Mouse (Mus musculus): ENCODE data around the gene Rps11. TPM values are rescaled to one million over a fixed set of nuclear protein-coding genes. Genes with fewer than 3 reads are reported as not detected.

Rps11 gene
- polyA plus RNA-seq, 1 experiment from 2014 or later, result 646 TPM

DNA sequence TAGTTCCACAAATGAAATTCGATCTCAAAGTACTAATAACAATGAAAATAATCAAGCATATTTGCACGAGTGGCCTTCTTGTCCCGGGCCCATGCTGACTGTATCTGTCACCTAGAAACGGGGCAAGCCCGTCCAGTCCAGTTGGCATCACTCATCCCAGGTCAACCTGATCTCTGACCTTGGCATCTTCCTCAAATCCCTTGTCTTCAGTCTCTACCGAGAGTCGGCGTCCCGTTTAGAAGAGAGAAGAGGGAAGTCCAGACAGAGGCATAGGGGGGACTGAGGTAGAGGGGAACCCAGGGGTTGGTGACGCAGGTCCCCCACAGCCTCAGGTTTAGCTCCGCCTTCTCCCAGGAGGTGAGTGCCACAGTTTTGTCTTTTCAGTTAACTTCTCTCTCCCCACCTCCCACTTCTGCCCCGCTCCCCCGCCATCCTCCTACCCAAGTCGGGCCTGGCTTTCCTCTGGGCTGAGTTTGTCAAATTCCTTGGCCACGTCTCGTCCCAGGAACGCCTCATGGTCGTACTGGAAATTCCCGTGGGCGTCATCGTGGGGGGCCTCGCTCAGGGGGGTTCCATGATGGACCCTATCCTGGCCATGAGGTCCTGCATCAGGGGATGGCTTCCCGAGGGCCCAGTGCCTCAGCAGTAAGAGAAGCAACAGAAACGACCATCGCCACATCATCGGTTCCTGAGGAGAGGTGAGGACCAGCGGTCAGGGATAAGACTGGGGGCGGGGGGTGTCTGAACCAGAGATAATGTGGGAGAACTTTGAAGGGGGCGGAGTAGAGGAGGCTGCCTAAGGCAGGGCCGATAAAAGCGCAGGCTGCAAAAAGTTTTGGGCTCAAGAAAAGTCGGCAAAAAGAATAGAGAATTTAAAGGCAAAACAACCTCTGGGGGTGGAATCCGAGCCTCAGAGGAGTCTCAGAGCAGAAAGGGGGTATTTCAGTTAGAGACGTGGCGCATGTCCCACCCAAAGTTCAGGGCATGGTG lies 32.9 kb downstream of the Rps11 start:
- H3K27ac ChIP-seq (ENCODE audit: low read length), result no peak overlapping the region
- 19% methylated on average over 35 of the region's 35 CpGs for WGBS (ENCODE audit: insufficient replicate concordance)

DNA sequence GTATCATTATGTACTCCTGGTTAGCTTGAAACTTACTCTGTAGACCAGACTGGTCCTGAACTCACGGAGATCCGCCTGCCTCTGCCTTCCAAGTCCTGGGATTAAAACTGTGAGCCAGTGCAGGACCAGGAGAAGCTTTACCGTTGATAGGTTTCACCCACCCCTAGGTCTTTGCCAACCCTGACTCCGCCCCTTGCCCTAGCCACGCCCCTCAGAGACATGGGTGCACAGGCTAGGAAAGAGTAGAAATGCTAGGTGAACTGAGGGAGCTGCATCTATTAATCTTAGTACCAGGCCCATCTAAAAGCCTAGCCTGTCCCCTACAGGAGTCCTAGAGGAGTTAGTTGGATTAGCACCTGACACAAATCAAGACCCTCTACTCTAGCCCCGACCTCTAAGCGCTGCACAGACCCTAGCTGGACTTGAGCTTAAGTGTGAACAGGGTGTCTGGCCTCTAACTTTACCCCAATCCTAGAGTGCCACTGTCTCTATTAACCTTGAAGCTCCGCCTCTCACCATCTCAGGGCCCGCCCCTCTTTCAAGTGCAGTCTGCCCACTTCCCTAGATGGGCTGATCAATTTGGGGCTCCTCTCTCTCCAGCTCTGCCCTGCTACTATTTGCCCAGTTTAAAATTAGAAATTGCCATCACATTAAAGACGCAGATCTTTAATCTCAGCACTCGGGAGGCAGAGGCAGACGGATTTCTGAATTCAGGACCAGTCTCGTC lies 33.8 kb downstream of the Rps11 start:
- H3K27ac ChIP-seq (ENCODE audit: low read length), result no peak overlapping the region
- H3K4me1 ChIP-seq (ENCODE audit: control insufficient read depth, low read depth, low read length), result peaks cover 29% of the 10 kb centered on the region
- no peak overlapping the region for H3K9ac ChIP-seq (ENCODE audit: low read depth, low read length)
- H3K27me3 ChIP-seq (ENCODE audit: control insufficient read depth, insufficient read depth, low read depth, low read length), result no peaks in the 10 kb centered on the region
- H3K9me3 ChIP-seq (replicated peaks; ENCODE audit: control insufficient read depth, low read length), result no peaks in the 10 kb centered on the region
- no peak overlapping the region for H3K4me2 ChIP-seq (ENCODE audit: low read depth, low read length)
- 52% methylated on average over 13 of the region's 13 CpGs for WGBS (ENCODE audit: insufficient replicate concordance)
- H3K4me3 ChIP-seq (ENCODE audit: low read depth, low read length), result no peak overlapping the region
- H3K36me3 ChIP-seq (ENCODE audit: control insufficient read depth, insufficient read depth), result no peaks in the 10 kb centered on the region
- ATAC-seq (ENCODE audit: low read depth), result no peak

More for the DNA sequence above, 32.9 kb downstream of the Rps11 start:
- Histone ChIP-seq H3K9me3 (replicated peaks; ENCODE audit: control insufficient read depth, low read length) (no peaks in the 10 kb centered on the region), H3K36me3 (ENCODE audit: control insufficient read depth, insufficient read depth) (no peaks in the 10 kb centered on the region), H3K9ac (ENCODE audit: low read depth, low read length) (peak overlapping the region; percentile 31; the same call in 1 of the 2 replicates), H3K4me1 (ENCODE audit: control insufficient read depth, low read depth, low read length) (peaks cover 29% of the 10 kb centered on the region), H3K27me3 (ENCODE audit: control insufficient read depth, insufficient read depth, low read depth, low read length) (no peaks in the 10 kb centered on the region), H3K4me3 (ENCODE audit: low read depth, low read length) (peak overlapping the region; percentile 49), H3K4me2 (ENCODE audit: low read depth, low read length) (peak overlapping the region; percentile 66)
- peak; percentile 59 for ATAC-seq (ENCODE audit: low read depth)

DNA sequence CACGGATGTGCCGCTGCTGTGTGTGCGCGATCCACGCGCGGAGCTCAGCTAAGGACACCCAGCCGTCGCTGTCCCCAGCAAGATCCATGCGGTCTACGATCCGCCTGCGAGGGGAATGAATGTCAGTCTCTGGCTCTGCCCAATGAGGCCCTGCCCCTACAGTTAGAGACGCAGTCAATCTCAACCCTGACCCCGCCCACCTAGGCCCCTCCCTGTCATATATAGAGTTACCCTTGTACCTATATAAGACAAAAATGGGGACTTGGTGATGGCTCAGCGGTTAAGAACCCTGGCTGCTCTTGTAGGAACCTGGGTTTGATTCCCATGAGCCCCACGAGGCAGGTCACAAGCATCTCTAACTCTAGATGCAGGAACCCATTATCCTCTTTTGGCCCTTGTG lies 35.6 kb downstream of the Rps11 start:
- no peak for ATAC-seq (ENCODE audit: low read depth)
- Histone ChIP-seq H3K9ac (ENCODE audit: low read depth, low read length) (no peak overlapping the region), H3K4me3 (ENCODE audit: low read depth, low read length) (no peak overlapping the region), H3K9me3 (replicated peaks; ENCODE audit: control insufficient read depth, low read length) (no peaks in the 10 kb centered on the region), H3K27me3 (ENCODE audit: control insufficient read depth, insufficient read depth, low read depth, low read length) (no peaks in the 10 kb centered on the region), H3K4me1 (ENCODE audit: control insufficient read depth, low read depth, low read length) (peaks cover 28% of the 10 kb centered on the region), H3K36me3 (ENCODE audit: control insufficient read depth, insufficient read depth) (no peaks in the 10 kb centered on the region), H3K4me2 (ENCODE audit: low read depth, low read length) (no peak overlapping the region), H3K27ac (ENCODE audit: low read length) (no peak overlapping the region)
- WGBS (ENCODE audit: insufficient replicate concordance), result 85% methylated on average over 17 of the region's 17 CpGs

DNA sequence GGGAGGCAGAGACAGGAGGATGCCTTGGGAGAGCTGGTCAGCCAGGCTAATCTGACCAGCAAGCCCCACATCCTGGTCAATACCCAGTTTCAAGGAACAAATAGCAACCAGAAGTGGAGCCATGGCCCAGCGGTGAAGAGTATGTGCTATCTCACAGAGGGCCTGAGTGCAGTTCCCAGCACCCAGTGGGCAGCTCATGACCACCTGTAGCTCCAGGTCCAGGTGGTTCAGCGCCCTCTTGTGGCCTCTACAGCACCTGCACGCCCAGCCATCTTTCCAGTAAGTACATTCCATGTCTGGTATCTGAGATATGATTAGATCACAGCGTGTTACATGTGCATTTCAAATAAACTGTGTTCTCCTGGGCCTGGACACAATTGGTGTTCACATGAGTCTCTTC lies 38.2 kb downstream of the Rps11 start:
- Histone ChIP-seq H3K4me2 (ENCODE audit: low read depth, low read length) (no peak overlapping the region), H3K9me3 (replicated peaks; ENCODE audit: control insufficient read depth, low read length) (no peaks in the 10 kb centered on the region), H3K27ac (ENCODE audit: low read length) (no peak overlapping the region), H3K27me3 (ENCODE audit: control insufficient read depth, insufficient read depth, low read depth, low read length) (no peaks in the 10 kb centered on the region), H3K9ac (ENCODE audit: low read depth, low read length) (no peak overlapping the region), H3K4me3 (ENCODE audit: low read depth, low read length) (no peak overlapping the region), H3K36me3 (ENCODE audit: control insufficient read depth, insufficient read depth) (no peaks in the 10 kb centered on the region), H3K4me1 (ENCODE audit: control insufficient read depth, low read depth, low read length) (peaks cover 20% of the 10 kb centered on the region)
- ATAC-seq (ENCODE audit: low read depth), result no peak
- WGBS (ENCODE audit: insufficient replicate concordance), result 55% methylated on average over 4 of the region's 4 CpGs

DNA sequence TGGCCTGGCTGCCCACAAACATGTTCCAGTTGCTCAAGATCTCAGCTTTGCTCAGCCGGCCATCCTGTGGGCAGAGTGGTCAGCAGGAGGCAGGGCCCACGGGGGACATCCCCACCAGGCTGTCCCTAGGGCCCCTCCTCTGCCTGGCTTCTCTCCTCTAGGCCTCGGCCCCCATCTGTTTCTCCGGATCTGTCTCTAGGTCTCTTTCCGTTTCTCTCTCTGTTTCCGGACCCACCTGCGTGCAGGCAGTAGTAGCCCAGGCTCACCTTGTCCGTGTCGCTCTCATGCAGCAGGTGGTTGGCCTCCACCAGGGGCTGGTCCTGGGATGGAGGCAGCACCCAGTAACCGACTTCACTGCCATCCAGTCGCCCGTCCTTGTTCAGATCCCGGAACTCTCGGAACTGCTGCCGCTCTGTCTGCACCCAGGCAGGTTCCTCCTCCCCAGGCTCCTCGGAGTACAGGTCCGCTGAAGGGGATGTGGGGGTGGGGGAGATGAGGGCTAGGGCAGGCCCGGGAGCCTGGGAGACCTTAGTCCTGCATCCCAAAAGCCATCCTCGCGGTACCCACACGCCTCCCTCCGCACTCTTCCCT lies 40.8 kb downstream of the Rps11 start:
- H3K27ac ChIP-seq (ENCODE audit: low read length), result no peak overlapping the region
- 40% methylated on average over 22 of the region's 22 CpGs for WGBS (ENCODE audit: insufficient replicate concordance)
- peaks cover 14% of the 10 kb centered on the region for H3K4me1 ChIP-seq (ENCODE audit: control insufficient read depth, low read depth, low read length)
- peak overlapping the region; percentile 22 for H3K4me3 ChIP-seq (ENCODE audit: low read depth, low read length)
- no peak overlapping the region for H3K9ac ChIP-seq (ENCODE audit: low read depth, low read length)
- peak; percentile 7; the same call in 1 of the 2 replicates for ATAC-seq (ENCODE audit: low read depth)
- peak overlapping the region; percentile 44; the same call in 1 of the 2 replicates for H3K4me2 ChIP-seq (ENCODE audit: low read depth, low read length)
- no peaks in the 10 kb centered on the region for H3K36me3 ChIP-seq (ENCODE audit: control insufficient read depth, insufficient read depth)
- no peaks in the 10 kb centered on the region for H3K9me3 ChIP-seq (replicated peaks; ENCODE audit: control insufficient read depth, low read length)
- H3K27me3 ChIP-seq (ENCODE audit: control insufficient read depth, insufficient read depth, low read depth, low read length), result no peaks in the 10 kb centered on the region

DNA sequence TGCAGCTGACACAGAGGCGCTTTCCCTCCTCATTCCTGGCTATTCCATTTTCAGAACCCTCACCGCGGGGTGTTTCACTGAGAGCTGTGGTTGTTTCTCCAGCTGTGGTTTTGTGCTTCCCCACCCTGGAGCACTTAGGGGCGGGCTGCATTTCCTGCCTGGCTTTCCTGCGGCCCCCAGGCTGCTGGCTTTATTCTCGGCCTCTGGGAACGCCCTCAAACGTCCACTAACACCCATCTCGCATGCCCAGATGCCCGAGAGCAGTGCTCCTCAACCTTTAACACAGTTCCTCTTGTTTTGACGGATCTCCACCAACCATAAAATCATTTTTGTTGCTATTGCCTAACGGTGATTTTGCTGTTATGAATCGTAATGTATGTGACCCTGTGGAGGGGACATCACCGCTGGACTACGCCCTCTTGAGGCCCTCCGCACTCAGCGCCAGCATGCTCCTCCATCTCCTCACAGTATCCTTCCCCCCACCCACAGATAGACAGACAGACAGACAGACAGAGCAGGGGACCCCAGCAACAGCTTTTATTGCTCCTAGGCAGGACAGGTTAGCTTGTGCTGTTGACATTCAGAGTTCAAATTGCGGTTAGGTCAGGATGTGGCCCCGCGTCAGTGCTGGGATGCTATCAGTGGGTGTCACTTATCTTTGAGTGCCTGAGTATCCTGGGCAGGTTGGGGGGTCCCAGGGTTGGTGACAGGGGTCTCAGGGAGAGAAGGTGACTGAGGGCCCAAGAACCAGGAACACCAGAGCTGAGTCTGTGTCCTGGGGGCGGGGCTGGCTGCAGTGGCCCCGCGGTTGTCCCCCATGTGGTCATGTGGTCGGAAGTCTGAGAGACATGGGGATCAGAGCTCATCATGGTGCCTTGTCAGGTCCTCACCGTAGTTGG lies 41.6 kb downstream of the Rps11 start:
- WGBS (ENCODE audit: insufficient replicate concordance), result 14% methylated on average over 25 of the region's 25 CpGs
- Histone ChIP-seq H3K27ac (ENCODE audit: low read length) (peak overlapping the region; percentile 58), H3K27me3 (ENCODE audit: control insufficient read depth, insufficient read depth, low read depth, low read length) (no peaks in the 10 kb centered on the region), H3K4me2 (ENCODE audit: low read depth, low read length) (peak overlapping the region; percentile 44), H3K36me3 (ENCODE audit: control insufficient read depth, insufficient read depth) (peaks cover 2% of the 10 kb centered on the region), H3K4me3 (ENCODE audit: low read depth, low read length) (peak overlapping the region; percentile 22), H3K4me1 (ENCODE audit: control insufficient read depth, low read depth, low read length) (peaks cover 14% of the 10 kb centered on the region), H3K9ac (ENCODE audit: low read depth, low read length) (peak overlapping the region; percentile 17; the same call in 1 of the 2 replicates), H3K9me3 (replicated peaks; ENCODE audit: control insufficient read depth, low read length) (no peaks in the 10 kb centered on the region)
- peak; percentile 33 for ATAC-seq (ENCODE audit: low read depth)

DNA sequence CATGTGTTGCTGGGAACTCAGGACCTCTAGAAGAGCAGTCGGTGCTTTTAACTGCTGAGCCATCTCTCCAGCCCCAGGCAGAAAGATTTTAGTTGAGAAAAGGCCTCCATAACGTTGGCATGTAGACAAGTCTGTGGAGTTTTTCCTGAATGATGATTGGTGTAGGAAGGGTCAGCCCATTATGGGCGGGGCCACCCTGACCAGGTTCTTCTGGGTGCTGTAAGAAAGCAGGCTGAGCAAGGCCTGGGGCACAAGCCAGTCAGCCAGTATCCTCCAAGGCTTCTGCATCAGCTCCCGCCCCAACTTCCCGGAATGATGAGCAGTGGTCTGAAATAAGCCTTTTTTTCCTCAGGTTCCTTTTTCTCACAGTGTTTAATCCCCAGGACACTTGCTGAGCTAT lies 43.2 kb downstream of the Rps11 start:
- Histone ChIP-seq H3K36me3 (ENCODE audit: control insufficient read depth, insufficient read depth) (peaks cover 7% of the 10 kb centered on the region), H3K4me3 (ENCODE audit: low read depth, low read length) (no peak overlapping the region), H3K4me2 (ENCODE audit: low read depth, low read length) (no peak overlapping the region), H3K27ac (ENCODE audit: low read length) (no peak overlapping the region), H3K27me3 (ENCODE audit: control insufficient read depth, insufficient read depth, low read depth, low read length) (no peaks in the 10 kb centered on the region), H3K9ac (ENCODE audit: low read depth, low read length) (no peak overlapping the region), H3K4me1 (ENCODE audit: control insufficient read depth, low read depth, low read length) (peaks cover 14% of the 10 kb centered on the region), H3K9me3 (replicated peaks; ENCODE audit: control insufficient read depth, low read length) (no peaks in the 10 kb centered on the region)
- ATAC-seq (ENCODE audit: low read depth), result no peak
- WGBS (ENCODE audit: insufficient replicate concordance), result 60% methylated on average over 5 of the region's 5 CpGs

DNA sequence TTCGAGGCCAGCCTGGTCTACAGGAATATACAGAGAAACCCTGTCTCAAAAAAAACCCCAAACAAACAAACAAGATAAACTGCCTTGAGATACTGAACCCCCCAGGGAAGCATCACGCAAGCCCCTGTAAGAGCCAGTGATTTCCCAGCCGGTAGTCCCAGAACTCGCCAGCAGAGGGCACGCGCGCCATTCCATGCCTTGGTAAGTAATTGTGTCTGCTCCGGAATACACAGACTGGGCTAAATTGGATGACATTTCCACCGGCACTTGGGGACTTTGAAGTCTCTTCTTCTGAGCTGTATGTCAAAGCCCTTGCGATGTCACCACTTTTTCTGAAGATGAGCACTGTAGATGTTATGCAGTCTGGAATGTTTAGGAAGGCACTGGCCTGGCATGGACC lies 44.4 kb downstream of the Rps11 start:
- Histone ChIP-seq H3K27me3 (ENCODE audit: control insufficient read depth, insufficient read depth, low read depth, low read length) (no peaks in the 10 kb centered on the region), H3K36me3 (ENCODE audit: control insufficient read depth, insufficient read depth) (peaks cover 7% of the 10 kb centered on the region), H3K9ac (ENCODE audit: low read depth, low read length) (no peak overlapping the region), H3K4me2 (ENCODE audit: low read depth, low read length) (no peak overlapping the region), H3K9me3 (replicated peaks; ENCODE audit: control insufficient read depth, low read length) (no peaks in the 10 kb centered on the region), H3K27ac (ENCODE audit: low read length) (no peak overlapping the region), H3K4me3 (ENCODE audit: low read depth, low read length) (no peak overlapping the region), H3K4me1 (ENCODE audit: control insufficient read depth, low read depth, low read length) (peaks cover 16% of the 10 kb centered on the region)
- 1% methylated on average over 10 of the region's 10 CpGs for WGBS (ENCODE audit: insufficient replicate concordance)
- ATAC-seq (ENCODE audit: low read depth), result 0 out of 2 replicates have a peak, but pooled peaks have one; percentile 14
